Mouse (Mus musculus): Measurements from ENCODE around the gene Pramef12.

DNA sequence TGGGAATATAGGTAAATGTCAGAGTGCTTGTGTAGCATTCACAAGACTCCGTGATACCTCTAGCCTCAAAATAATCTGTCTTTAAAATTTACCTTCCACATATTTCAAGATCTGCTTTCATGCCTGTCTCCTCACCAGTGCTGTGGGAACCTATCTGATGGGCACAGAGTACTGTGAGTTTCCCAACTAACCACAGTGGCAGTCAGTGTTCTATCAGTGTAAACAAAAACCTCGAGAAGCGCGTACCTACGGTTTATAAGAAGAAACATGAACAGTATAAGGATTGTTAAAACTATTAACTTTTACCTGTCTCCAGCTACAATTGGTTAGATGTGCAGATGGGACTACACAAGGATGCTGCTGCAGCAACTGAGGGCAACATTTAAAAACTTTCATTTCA is 25.0 kb upstream of the Pramef12 start:
- TF ChIP-seq POLR2A (IDR thresholded peaks at IDR 0.05; ENCODE audit: insufficient read depth, low read depth, low read length) (no peak), CTCF (IDR thresholded peaks at IDR 0.05) (no peak)
